Mouse (Mus musculus) limb, embryonic 12.5 days (tissue): Measurements from ENCODE around the gene Gng3. TPM values are rescaled to one million over a fixed set of nuclear protein-coding genes. Genes with fewer than 3 reads are reported as not detected.
A peak's percentile ranks its signal among the peaks of the same experiment; 100 is the strongest.

Experiments
- ATAC-seq: fragments of 200-750 bp; cut with Nextera tagmentation; 2 replicates; pipeline ENCODE4 v1.8.0; 2017; ENCODE audit warnings: low read depth, moderate TSS enrichment; ENCODE audit not compliant: insufficient number of reproducible peaks, insufficient read depth, low FRiP score, low TSS enrichment
- H3K27ac ChIP-seq: fragments of 300-500 bp; sonication (generic); 2 replicates; pipeline ENCODE4 v1.5.1; 2016; ENCODE audit warnings: mild to moderate bottlenecking, moderate library complexity
- H3K27me3 ChIP-seq: fragments of 300-500 bp; sonication (generic); 2 replicates; pipeline ENCODE4 v1.6.1; 2016; ENCODE audit warnings: mild to moderate bottlenecking, moderate library complexity
- H3K36me3 ChIP-seq: fragments of 300-500 bp; sonication (generic); 2 replicates; pipeline ENCODE4 v1.6.1; 2016; ENCODE audit warnings: mild to moderate bottlenecking, moderate library complexity
- H3K4me1 ChIP-seq: fragments of 300-500 bp; sonication (generic); replicated peaks from 2 replicates; pipeline ENCODE4 v1.6.1; 2016
- H3K4me2 ChIP-seq: fragments of 300-500 bp; sonication (generic); 2 replicates; pipeline ENCODE4 v1.6.1; 2016; ENCODE audit warnings: mild to moderate bottlenecking, moderate library complexity
- H3K4me3 ChIP-seq: fragments of 300-500 bp; sonication (generic); replicated peaks from 2 replicates; pipeline ENCODE4 v1.5.1; 2016; ENCODE audit warnings: mild to moderate bottlenecking
- H3K9ac ChIP-seq: fragments of 300-500 bp; sonication (generic); replicated peaks from 2 replicates; pipeline ENCODE4 v1.6.1; 2016; ENCODE audit warnings: mild to moderate bottlenecking, moderate library complexity
- H3K9me3 ChIP-seq: fragments of 300-500 bp; sonication (generic); 2 replicates; pipeline ENCODE4 v1.6.1; 2016; ENCODE audit warnings: mild to moderate bottlenecking, moderate library complexity
- WGBS: fragments of 180-500 bp; shearing (Covaris S2); methylation state at CpG from one replicate; pipeline ENCODE4 v1.1.7; 2016; 5-methylcytosine and 5-hydroxymethylcytosine counted together
- microRNA-seq: library from miRNA; unstranded; fragments of <30 nt; microRNA quantifications from one replicate; pipeline ENCODE4, GENCODE M21; 2017
- polyA plus RNA-seq: library from polyadenylated mRNA; unstranded; fragments of >200 nt; fragmentation: Nextera tagmentation; extraction: Ambion mirVana; gene quantifications from 2 replicates; pipeline ENCODE4 v1.2.1, GENCODE M21; 2016

Gene Gng3
- polyA plus RNA-seq, 1 experiment from 2014 or later: 12.0 TPM

DNA sequence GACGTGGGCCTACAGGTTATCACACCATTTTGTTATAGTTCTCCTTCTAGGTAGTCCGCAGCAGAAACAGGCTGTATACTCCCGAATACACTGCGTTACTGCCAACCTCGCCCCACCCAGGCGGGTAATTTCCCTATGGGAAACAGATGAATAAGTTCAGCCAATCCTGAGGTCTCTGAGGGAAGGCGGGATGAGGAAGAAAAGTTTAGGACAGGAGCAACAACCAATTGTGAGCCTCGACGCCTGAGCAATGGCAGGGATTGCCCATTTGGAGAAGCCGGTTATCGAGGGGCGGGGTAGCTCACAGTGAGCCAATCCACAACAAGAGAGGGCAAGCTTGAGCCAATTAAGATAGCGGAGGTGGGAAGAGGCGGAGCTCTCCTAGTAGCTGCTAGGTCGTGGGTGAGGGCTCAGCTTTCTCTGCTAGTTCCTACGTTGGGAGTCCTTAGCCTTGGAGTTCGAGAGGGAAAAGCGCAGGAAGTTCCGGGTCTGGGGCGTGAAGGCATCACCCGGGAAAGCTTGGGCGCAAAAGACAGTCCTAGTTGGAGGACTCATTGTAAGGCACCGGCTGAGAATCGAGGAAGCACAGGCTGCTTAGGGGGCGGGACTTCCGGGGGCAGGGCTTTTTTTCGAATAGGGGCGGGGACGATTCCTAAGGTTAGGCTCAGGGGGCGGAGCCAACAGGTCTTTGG, 36.7 kb downstream of the Gng3 start, which contains the start of gene Zbtb3:
Gene Zbtb3 (plus strand): TSS at position 426 of the 692 bp plus-strand sequence.
- H3K4me1 ChIP-seq: peaks cover 11% of the 10 kb centered on the region
- under 1% methylated on average over 30 of the region's 30 CpGs for WGBS
- H3K9me3 ChIP-seq: no peaks in the 10 kb centered on the region
- ATAC-seq: peak; percentile 96
- peak within 1 kb of the TSS; percentile 54 for H3K4me3 ChIP-seq
- peak within 1 kb of the TSS; percentile 70 for H3K4me2 ChIP-seq
- no peaks in the 10 kb centered on the region for H3K27me3 ChIP-seq
- H3K27ac ChIP-seq: peak within 1 kb of the TSS; percentile 81
- H3K36me3 ChIP-seq: peaks cover 34% of the 10 kb centered on the region
- H3K9ac ChIP-seq: peak within 1 kb of the TSS; percentile 40; the same call in 1 of the 2 replicates

DNA sequence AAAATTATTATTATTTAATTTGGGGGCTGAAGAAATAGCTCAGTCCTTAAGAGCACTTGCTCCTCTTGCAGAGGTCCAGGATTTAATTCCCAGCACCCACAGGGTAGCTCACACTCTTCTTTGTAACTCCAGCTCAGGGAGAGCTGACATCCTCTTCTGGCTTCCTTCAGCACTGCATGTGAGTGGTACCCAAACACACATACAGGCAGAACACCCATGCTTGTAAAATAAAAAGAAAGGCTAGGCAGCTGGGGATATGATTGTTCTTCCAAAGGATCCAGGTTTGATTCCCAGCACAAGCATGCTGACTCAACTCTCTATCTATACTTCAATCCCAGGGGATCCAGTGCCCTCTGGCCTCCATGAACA, 40.1 kb downstream of the Gng3 start:
- peak overlapping the region; percentile 64; the same call in 1 of the 2 replicates for H3K4me3 ChIP-seq
- no peak overlapping the region for H3K27ac ChIP-seq
- H3K9ac ChIP-seq: no peak overlapping the region
- H3K36me3 ChIP-seq: peaks cover 26% of the 10 kb centered on the region
- ATAC-seq: no peak
- peaks cover 14% of the 10 kb centered on the region for H3K4me1 ChIP-seq
- H3K27me3 ChIP-seq: no peaks in the 10 kb centered on the region
- H3K9me3 ChIP-seq: no peaks in the 10 kb centered on the region
- H3K4me2 ChIP-seq: peak overlapping the region; percentile 81

DNA sequence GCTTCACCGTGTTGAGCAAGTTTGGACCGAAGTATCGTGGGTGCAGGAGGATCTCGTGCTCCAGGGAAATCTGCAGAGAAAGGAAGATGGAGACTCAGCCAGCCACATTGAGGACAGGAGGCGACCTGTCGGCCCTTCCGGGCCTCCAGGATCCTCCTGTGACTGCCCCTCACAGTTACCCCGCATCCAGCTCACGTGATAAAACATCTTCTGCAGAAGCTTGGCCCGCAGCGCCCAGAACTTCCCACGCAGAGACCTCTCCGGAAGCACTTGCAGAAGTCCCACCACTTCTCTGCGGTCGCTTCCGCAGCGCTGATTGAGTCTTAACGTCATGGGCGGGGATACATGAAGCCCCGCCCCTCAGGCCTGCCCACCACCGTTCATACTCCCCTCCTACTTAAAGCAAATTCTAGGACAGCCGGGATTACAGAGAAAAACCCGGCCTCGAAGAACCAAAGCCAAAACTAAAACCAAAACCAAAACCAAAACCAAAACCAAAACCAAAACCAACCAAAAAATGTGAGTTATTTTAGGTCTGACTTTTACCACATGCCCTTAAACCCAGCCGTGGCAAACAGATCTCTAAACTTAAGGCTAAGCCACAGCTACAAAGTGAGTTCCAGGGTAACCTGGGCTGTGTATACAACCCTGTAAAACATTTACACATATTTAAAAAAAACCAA, 40.6 kb downstream of the Gng3 start, which contains the start of gene Polr2g:
Gene Polr2g (minus strand): TSS at position 314 of the 683 bp plus-strand sequence.
- Histone ChIP-seq H3K9ac (peak within 1 kb of the TSS; percentile 79), H3K4me1 (peaks cover 14% of the 10 kb centered on the region), H3K9me3 (no peaks in the 10 kb centered on the region), H3K4me2 (peak within 1 kb of the TSS; percentile 81), H3K27ac (peak within 1 kb of the TSS; percentile 60), H3K36me3 (peaks cover 28% of the 10 kb centered on the region), H3K27me3 (no peaks in the 10 kb centered on the region), H3K4me3 (peak within 1 kb of the TSS; percentile 64)
- WGBS: 2% methylated on average over 25 of the region's 25 CpGs
- peak; percentile 74 for ATAC-seq

DNA sequence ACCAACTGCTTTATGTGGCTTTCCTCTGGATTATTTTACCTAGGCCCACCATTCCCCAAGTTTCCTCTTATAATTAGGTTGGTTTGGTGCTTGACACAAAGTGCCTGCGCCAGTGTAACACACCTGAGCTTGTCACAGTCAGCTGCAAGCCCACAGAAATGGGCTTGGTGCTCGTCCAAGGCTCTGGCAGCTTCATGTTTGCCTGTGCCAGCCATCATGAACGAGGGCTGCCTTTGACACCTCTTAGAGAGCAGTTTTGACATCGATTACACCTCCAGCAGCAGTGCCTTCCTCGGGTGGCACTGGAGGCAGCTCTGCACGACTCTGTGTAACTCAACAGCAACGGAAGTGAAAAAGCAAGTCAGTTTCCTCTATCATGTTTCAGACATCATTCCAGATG, 48.8 kb downstream of the Gng3 start:
- H3K9me3 ChIP-seq: no peaks in the 10 kb centered on the region
- no peak for ATAC-seq
- H3K36me3 ChIP-seq: peaks cover 34% of the 10 kb centered on the region
- peaks cover 9% of the 10 kb centered on the region for H3K4me1 ChIP-seq
- no peak overlapping the region for H3K27ac ChIP-seq
- 78% methylated on average over 7 of the region's 7 CpGs for WGBS
- no peaks in the 10 kb centered on the region for H3K27me3 ChIP-seq
- H3K4me2 ChIP-seq: no peak overlapping the region
- no peak overlapping the region for H3K9ac ChIP-seq
- H3K4me3 ChIP-seq: no peak overlapping the region

DNA sequence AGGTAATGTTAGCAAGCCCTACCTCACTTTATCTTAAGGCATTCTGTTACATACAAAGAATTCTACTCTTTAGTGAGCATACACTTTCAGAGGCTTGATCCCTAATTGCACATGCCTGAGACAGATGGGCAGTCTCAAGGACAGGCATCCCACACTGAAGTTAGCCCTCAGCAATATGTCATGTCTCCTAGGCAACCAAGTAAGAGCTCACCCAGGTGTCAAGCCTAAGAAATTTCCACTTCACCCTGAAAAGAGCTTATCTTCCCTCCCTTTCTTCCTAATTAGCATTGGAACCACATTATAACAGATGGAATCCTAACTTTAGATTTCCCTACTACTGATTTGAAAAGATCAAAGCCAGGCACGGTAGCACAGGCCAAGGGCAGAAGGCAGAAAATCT, 49.8 kb downstream of the Gng3 start:
- Histone ChIP-seq H3K27me3 (no peaks in the 10 kb centered on the region), H3K9ac (no peak overlapping the region), H3K4me2 (no peak overlapping the region), H3K4me3 (no peak overlapping the region), H3K27ac (0 out of 2 replicates have a peak overlapping the region, but pooled peaks have one; percentile 2), H3K4me1 (peaks cover 10% of the 10 kb centered on the region), H3K36me3 (peaks cover 28% of the 10 kb centered on the region), H3K9me3 (no peaks in the 10 kb centered on the region)
- 66% methylated on average over 1 of the region's 1 CpGs for WGBS
- ATAC-seq: no peak

DNA sequence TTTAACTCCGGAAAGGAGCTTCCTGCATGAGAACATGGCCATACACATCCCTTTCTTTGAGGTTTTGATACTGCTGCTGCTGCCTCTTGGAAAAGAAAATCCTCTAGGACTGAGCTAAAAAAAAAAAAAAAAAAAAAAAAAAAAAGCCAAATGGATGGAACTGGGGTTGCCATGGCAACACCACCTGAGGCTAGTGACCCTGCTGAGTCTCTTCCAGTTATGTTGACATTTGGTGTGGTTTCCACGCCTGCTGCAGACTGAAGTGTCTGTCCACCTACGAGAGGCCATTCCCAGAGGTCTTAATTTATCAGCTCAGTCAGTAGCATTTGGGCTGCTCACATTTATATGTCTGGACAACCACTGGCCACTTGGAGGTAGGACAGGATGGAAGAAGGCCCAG, 50.5 kb downstream of the Gng3 start:
- H3K9ac ChIP-seq: no peak overlapping the region
- no peak overlapping the region for H3K4me2 ChIP-seq
- ATAC-seq: no peak
- no peaks in the 10 kb centered on the region for H3K27me3 ChIP-seq
- H3K9me3 ChIP-seq: no peaks in the 10 kb centered on the region
- peaks cover 10% of the 10 kb centered on the region for H3K4me1 ChIP-seq
- H3K4me3 ChIP-seq: no peak overlapping the region
- H3K36me3 ChIP-seq: peaks cover 28% of the 10 kb centered on the region
- WGBS: 23% methylated on average over 3 of the region's 3 CpGs
- no peak overlapping the region for H3K27ac ChIP-seq

Small RNAs within 50 kb of the gene (microRNA-seq; reads per million reads assigned to microRNA genes)
- gene Mir5136: not detected

Other genes starting within 250 kb of the Gng3 start
- 0.26 TPM in 1 of 2 replicates, not detected in the other for gene Slc22a8, start 247.9 kb downstream of the Gng3 start, polyA plus RNA-seq
- not detected in 2 replicates for gene Slc22a6, start 221.2 kb downstream of the Gng3 start, polyA plus RNA-seq
- gene Chrm1, start 175.4 kb downstream of the Gng3 start, polyA plus RNA-seq: 0.41 and 0.47 TPM in 2 replicates
- 114 and 115 TPM in 2 replicates for gene Slc3a2, start 115.8 kb downstream of the Gng3 start, polyA plus RNA-seq
- gene Wdr74, start 103.4 kb downstream of the Gng3 start, polyA plus RNA-seq: 92.4 and 96.6 TPM in 2 replicates
- 2.7 and 3.5 TPM in 2 replicates for gene 1700092M07Rik, start 98.5 kb downstream of the Gng3 start, polyA plus RNA-seq
- 168 and 169 TPM in 2 replicates for gene Stx5a, start 97.8 kb downstream of the Gng3 start, polyA plus RNA-seq
- gene Nxf1, start 82.1 kb downstream of the Gng3 start, polyA plus RNA-seq: 219 and 237 TPM in 2 replicates
- gene Tmem223, start 68.2 kb downstream of the Gng3 start, polyA plus RNA-seq: 206 and 215 TPM in 2 replicates
- gene Tmem179b, start 64.7 kb downstream of the Gng3 start, polyA plus RNA-seq: 50.2 and 51.5 TPM in 2 replicates
- gene Taf6l, start 52.8 kb downstream of the Gng3 start, polyA plus RNA-seq: 38.8 and 41.8 TPM in 2 replicates
- 174 and 189 TPM in 2 replicates for gene Polr2g, start 40.6 kb downstream of the Gng3 start, polyA plus RNA-seq
- gene Zbtb3, start 36.6 kb downstream of the Gng3 start, polyA plus RNA-seq: 6.1 and 6.2 TPM in 2 replicates
- gene Ttc9c, start 19.9 kb downstream of the Gng3 start, polyA plus RNA-seq: 70.3 and 77.2 TPM in 2 replicates
- 6.0 and 6.7 TPM in 2 replicates for gene Hnrnpul2, start 19.2 kb downstream of the Gng3 start, polyA plus RNA-seq
- not detected in 2 replicates for gene AC129217.1, start 9.4 kb downstream of the Gng3 start, polyA plus RNA-seq
- 43.1 and 43.2 TPM in 2 replicates for gene Bscl2, start 1.7 kb downstream of the Gng3 start, polyA plus RNA-seq
- 0.24 and 0.58 TPM in 2 replicates for gene Lrrn4cl, start 11.6 kb upstream of the Gng3 start, polyA plus RNA-seq
- 184 and 185 TPM in 2 replicates for gene Ubxn1, start 32.3 kb upstream of the Gng3 start, polyA plus RNA-seq
- 64.0 and 66.0 TPM in 2 replicates for gene Uqcc3, start 41.7 kb upstream of the Gng3 start, polyA plus RNA-seq
- 82.5 and 112 TPM in 2 replicates for gene Lbhd1, start 44.5 kb upstream of the Gng3 start, polyA plus RNA-seq
- gene Gm49403, start 44.7 kb upstream of the Gng3 start, polyA plus RNA-seq: not detected in 2 replicates
- 112 and 114 TPM in 2 replicates for gene 1810009A15Rik, start 49.7 kb upstream of the Gng3 start, polyA plus RNA-seq
- not detected in 2 replicates for gene Gm49416, start 49.7 kb upstream of the Gng3 start, polyA plus RNA-seq
- 48.9 and 51.3 TPM in 2 replicates for gene Ints5, start 53.8 kb upstream of the Gng3 start, polyA plus RNA-seq
- gene Ganab, start 58.9 kb upstream of the Gng3 start, polyA plus RNA-seq: 116 and 117 TPM in 2 replicates
- 53.5 and 53.6 TPM in 2 replicates for gene B3gat3, start 81.2 kb upstream of the Gng3 start, polyA plus RNA-seq
- gene Rom1, start 90.2 kb upstream of the Gng3 start, polyA plus RNA-seq: 2.4 and 2.6 TPM in 2 replicates
- gene Eml3, start 90.4 kb upstream of the Gng3 start, polyA plus RNA-seq: 34.6 and 34.9 TPM in 2 replicates
- gene Mta2, start 102.7 kb upstream of the Gng3 start, polyA plus RNA-seq: 227 and 231 TPM in 2 replicates
- gene Tut1, start 114.7 kb upstream of the Gng3 start, polyA plus RNA-seq: 37.9 and 39.7 TPM in 2 replicates
- gene Eef1g, start 127.8 kb upstream of the Gng3 start, polyA plus RNA-seq: 472 and 476 TPM in 2 replicates
- gene Ahnak, start 150.1 kb upstream of the Gng3 start, polyA plus RNA-seq: 20.5 and 24.1 TPM in 2 replicates
- gene Scgb1a1, start 248.8 kb upstream of the Gng3 start, polyA plus RNA-seq: not detected in 2 replicates